Mouse (Mus musculus) liver, embryonic 14.5 days (tissue): ENCODE measurements around the gene Mast2.

Experiments
- CTCF ChIP-seq: IDR thresholded peaks from 2 replicates; pipeline ENCODE4 v1.5.1; 2016; ENCODE audit warnings: antibody characterized with exemption, low read depth, control low read depth
- EP300 ChIP-seq: IDR thresholded peaks from 2 replicates; pipeline ENCODE4 v1.6.1; 2016; ENCODE audit warnings: antibody characterized with exemption, low read depth

DNA sequence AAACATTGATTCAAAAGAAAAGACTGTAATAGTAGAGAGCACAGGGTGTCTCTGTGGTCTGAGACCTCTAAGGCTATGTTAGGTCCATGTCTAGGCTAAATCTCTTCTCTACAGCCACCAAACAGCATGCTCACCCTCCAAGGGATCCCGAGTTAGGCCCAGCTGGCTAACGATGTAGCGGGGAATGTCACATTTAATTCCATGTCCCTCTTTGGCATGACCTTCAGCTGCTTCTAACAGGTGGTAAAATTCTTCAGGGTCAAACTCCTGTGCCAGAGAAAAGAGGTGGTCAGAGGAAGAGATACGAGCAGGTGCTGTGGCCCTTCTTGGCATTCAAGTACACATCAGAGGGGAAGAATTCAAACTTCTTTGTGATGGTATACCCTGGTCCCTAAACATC is 146.4 kb downstream of the Mast2 start:
- TF ChIP-seq CTCF (no peak), EP300 (no peak)
